Mouse (Mus musculus): ENCODE data around the gene Per3.

The Per3 gene

DNA sequence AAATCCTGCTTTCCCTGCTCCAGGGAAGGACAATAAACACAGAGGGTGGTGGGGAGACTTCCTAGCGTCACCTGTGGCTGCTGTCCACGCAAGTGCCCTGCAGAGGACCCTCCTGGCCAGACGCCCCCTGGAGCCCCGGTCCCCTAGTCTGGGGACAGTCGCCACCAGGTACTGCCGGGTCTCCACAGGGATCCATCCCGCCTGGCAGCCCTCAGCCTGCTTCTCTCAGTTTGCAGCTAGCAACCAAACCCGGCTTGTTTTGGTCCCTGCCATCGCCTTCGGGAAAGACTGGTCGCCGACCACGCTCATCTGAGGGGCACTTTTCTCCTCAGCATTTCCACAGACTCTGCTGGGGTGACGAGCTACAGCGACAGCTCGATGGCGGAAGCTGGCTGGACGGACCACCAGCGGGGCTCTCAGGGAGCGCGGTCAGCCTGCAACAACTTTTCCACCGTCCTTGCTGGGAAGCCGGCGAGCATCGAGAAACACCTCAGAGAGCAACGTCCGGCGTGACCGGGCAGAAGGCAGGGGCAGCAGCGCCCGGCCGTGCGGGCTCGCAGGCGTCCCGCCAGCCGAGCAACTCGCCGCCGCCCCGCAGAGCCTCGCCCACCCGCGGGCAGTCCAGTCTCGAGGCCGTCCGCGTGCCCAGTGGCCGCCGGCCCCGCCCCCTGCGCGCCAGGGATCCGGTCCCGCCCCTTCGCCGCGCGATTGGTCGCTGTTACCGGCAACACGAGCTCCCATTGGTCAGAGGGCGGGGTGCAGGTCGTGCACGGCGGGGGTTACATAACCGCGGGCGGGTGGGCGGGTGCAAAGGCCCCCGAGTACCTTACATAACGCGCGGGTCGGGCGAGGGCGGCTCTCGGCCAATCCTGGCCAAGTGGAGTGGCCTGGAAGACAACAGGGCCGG, at the start of gene Per3:
Gene Per3 (minus strand): TSS at position 629 of the 907 bp plus-strand sequence.
- DNase-seq = peak; percentile 97 to 98

GRCm38 (mm10) chr4:151089270-151089669, 44.8 kb upstream of the Per3 start, which contains the start of gene Gm13090:
Gm13090 (plus strand) TSS chr4:151089570.
- no peak for DNase-seq

- DNase-seq = no peak
Measured at GRCm38 (mm10) chr4:151088819-151089218, 44.4 kb upstream of the Per3 start.

GRCm38 (mm10) chr4:151087358-151087757, 42.9 kb upstream of the Per3 start:
- DNase-seq = no peak

- DNase-seq = no peak
Measured at GRCm38 (mm10) chr4:151083027-151083426, 38.6 kb upstream of the Per3 start.

DNA sequence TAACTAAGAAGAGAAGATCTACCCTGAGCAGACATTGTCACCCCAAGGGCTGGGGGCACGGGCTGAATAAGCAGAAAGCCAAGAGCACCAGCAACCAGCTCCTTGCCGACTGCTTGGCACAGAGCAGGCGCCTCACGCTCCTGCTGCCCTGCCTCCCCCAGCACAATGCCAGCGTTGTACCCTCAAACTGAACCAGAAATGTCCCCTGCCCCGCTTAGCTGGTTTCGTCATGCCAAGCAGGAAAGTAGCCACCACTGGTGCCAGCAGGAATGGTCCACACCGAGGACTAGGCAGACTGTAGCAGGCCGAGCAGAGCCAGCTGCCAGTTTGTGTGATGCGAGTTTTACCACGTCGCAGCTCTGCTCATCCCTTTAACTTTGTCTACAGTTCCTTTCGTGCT, 37.5 kb upstream of the Per3 start:
- DNase-seq = no peak

- DNase-seq = no peak
Measured at GRCm38 (mm10) chr4:151081355-151081754, 36.9 kb upstream of the Per3 start.

GRCm38 (mm10) chr4:151074817-151075216, 30.4 kb upstream of the Per3 start:
- no peak for DNase-seq

- DNase-seq = peak; percentile 56 to 66
Measured at GRCm38 (mm10) chr4:151073108-151073744, 28.8 kb upstream of the Per3 start.

DNA sequence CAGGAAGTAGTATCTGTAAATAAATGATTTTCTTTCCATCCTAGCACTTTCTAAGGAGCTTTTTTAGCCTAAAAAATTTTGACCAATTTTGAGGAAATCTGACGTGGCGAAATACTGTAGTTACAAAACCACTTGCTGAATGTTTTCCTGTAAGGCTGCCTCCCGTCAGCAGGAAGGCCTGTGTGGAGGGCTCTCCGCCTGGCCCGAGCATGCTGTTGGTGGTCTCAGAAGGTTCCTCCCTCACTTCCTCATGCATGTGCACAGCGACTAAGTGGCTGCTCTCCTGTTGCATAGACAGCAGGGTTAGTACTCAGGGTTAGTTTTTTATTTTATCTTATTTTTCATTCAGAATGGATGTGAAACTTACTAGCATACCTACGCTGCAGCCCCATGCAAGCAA, 26.5 kb upstream of the Per3 start:
- no peak for DNase-seq

DNA sequence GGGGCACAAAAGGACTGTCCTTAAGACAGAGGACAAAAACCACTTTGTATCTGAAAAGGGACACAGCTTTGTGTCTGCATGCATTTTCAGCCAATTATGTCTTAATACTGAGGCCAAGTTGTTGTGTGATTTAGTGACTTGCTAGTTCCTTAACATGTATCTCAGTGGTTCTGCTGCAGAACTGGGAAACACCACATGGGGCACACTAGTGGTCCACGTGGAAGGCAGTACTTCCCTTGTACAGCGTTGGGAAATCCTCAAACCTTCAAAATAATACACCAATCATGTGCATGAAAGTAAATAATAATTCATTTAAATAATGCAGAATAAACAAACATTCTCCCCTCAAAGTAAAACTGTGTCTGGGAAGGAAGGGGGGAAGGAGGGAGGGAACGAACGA, 24.3 kb upstream of the Per3 start:
- no peak for DNase-seq

- no peak for DNase-seq
Measured at GRCm38 (mm10) chr4:151059566-151059965, 15.1 kb upstream of the Per3 start.

DNA sequence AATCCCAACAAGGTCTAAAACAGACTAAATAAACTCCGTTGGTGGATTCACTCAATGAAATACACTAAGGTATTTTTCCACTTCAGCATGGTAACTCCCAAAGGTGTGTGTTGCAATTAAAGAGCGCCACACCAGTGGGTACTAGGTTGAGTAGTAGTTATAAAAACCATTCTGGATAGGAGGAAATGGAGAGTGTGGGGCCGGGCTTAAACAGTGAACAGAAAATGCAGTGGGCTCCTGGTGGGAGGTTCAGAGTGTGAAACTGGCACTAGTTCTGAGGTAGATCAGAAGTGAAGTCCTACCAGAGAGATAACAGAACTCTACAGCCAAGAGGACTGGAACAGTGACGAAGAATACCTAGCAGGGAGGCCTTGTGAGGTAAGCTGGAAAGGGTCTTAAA, 14.2 kb upstream of the Per3 start:
- DNase-seq = no peak

DNA sequence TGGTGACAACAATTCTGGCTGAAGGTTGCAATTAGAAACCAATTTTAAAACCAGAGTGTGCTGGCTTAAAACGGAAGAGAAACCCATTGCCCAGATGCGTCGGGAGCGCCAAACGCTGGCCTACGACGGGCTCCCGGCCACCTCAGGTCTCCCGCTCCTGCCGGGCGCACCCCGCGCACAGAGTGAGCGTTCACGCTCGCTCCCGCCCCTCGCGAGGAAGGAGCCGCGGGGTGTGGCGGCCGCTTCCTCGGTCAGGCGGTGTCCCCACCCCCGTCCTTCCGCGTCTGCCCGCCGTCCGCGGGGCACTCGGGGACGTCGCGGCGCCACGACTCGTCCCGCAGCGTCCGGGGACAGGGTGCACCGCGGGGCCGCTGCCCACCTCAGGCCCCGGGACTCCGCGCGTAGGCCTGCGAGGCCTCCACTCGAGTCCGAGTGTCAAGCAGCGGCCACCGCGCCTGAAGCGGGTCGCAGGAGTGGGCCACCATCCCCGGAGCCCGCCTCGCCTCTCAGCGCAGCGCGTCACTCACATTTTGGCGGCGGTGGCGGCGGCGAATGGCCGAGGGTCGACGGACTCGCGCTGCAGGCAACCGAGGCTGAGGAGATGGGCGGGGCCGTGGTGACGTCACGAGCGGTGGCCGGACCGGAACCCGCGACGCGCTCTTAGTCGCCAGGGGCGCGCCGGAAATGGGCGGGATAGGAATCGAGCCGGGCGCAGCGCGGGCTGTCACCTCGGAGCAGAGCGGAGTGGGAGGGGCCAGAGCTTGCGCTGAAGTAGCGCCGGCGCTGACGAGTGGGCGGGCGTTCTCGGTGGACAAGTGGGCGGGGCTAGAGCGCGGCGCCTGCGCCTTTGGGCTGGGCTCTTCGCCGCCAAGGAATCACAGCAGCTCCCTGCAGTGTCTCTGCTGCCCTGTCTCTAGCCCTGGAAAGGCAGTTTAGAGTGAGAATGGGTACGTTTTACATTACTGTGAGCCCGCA, 13.2 kb upstream of the Per3 start, which contains the start of gene Vamp3:
Gene Vamp3 (minus strand): TSS at position 617 of the 975 bp plus-strand sequence.
- DNase-seq = peak; percentile 98 to 99

- no peak for DNase-seq
Measured at GRCm38 (mm10) chr4:151051162-151051561, 6.7 kb upstream of the Per3 start.

DNA sequence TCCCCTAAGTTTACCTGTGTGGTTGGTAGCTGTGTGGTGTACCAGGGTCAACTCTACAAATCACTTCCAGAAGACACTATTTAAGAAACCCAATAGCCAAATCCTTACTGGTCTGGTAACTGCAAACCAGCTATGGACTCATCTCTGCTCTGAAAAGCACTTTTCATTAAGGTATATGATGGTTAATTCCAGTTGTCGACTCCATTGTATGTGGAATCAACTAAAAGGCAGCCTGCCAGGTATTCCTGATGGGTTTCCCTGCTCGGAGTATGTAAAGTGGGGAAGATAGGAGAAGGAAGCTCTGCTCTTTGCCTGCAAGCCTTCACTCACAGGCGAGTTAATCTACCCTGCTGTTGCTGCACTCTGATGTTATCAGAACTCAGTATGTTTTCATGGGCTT, 2.1 kb upstream of the Per3 start:
- DNase-seq = no peak

DNA sequence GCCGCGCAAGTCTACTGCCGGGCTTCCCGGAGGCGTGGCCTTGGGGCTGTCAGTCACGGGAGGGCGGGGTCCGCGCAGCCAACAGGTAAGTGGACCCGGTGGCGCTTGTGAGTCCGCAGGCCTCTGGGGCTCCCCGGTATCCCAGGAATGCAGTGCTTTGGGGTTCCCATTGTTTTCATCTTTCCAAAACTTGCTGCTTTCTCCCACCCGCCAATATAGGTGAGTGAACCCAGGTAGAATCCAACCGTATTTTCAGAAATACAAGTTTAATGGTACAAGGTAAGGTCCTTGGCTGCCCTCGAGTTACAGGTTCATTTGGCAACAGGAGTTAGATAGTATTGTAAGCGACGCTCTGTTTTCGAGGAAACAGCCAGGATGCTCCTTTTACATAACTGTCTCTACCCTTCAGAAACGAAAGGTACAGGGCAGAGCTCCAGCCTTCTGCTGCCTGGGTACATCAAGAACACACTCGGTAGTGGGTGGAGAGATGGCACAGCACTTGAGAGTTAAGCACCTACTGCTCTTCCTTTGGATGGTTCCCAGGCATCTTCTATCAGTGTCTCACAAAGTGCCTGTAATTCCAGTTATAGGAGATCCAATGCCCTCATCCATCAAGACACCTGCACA, 592 bp upstream of the Per3 start:
- no peak for DNase-seq

GRCm38 (mm10) chr4:151043281-151043680, 1.2 kb downstream of the Per3 start:
- peak; percentile 74 to 81 for DNase-seq

GRCm38 (mm10) chr4:151041506-151041905, 3.0 kb downstream of the Per3 start:
- DNase-seq = no peak

GRCm38 (mm10) chr4:151037800-151038199, 6.7 kb downstream of the Per3 start:
- DNase-seq = no peak

DNA sequence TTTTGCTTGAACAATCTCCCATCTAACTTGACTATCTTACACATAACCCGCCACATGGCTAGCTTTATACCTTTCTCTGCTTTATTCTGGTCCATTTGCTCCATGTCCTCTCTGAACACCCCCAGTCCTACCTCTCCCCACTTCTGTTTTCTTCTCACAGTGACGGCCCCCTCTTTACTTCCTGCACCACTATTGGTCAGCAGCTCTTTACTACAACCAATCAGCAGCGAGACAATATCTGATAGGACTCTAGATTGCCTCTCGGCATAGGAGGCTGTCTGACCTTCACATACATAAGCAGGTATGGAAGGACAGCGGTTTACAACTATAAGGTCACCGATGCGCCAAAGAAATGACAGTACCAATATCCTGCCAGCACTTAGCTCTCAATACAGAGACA, 7.9 kb downstream of the Per3 start:
- DNase-seq = no peak

DNA sequence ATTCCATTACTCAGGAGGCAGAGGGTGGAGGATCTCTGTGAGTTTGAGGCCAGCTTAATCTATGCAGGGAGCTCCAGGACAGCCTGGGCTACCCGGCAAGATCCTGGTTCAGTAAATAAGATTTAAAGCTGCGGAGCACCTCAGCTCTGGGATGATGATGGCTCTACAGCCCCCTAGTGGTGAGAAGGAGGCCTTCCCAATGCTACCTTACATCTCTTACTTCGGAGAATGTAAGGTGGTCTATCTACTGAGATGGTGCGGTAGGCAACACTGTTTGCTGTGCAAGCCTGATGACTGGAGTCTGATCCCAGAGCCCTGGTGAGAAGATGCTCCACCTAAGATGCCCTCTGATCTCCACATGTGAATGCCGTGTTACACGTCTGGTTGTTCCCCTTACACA, 17.5 kb downstream of the Per3 start:
- peak in 1 of 2 experiments; percentile 23 for DNase-seq
